Mouse (Mus musculus) thymus, postnatal 25 days (tissue): ENCODE data around the gene Gm20388.
A peak's percentile ranks its signal among the peaks of the same experiment; 100 is the strongest.
"Not testable (repeated sequence)": the region's sequence is repeated elsewhere in the genome, so short reads cannot be mapped to it uniquely, and the experiment has no call there.

Experiments used
- DNase-seq: peaks from one replicate; pipeline ENCODE4 v3.0.0; 2022

Gm20388 gene

GRCm38 (mm10) chr8:123239398-123239797 lies 3328.8 kb downstream of the Gm20388 start:
- DNase-seq, result no peak

GRCm38 (mm10) chr8:123242107-123242923 lies 3331.7 kb downstream of the Gm20388 start:
- DNase-seq, result no peak

- no peak for DNase-seq
These were observed 3332.4 kb downstream of the Gm20388 start for GRCm38 (mm10) chr8:123243053-123243452.

- no peak for DNase-seq
These were observed 3333.7 kb downstream of the Gm20388 start for GRCm38 (mm10) chr8:123244382-123244781.

- DNase-seq, result no peak
These were observed 3334.9 kb downstream of the Gm20388 start for GRCm38 (mm10) chr8:123245543-123245942.

- no peak for DNase-seq
These were observed 3337.1 kb downstream of the Gm20388 start for GRCm38 (mm10) chr8:123247748-123248147.

GRCm38 (mm10) chr8:123248596-123248995 lies 3338.0 kb downstream of the Gm20388 start:
- no peak for DNase-seq

- DNase-seq, result no peak
These were observed 3340.3 kb downstream of the Gm20388 start for GRCm38 (mm10) chr8:123250940-123251339.

GRCm38 (mm10) chr8:123252925-123253324 lies 3342.3 kb downstream of the Gm20388 start:
- DNase-seq, result no peak

- no peak for DNase-seq
These were observed 3342.9 kb downstream of the Gm20388 start for GRCm38 (mm10) chr8:123253451-123254098.

- peak; percentile 88 for DNase-seq
These were observed 3343.7 kb downstream of the Gm20388 start, which contains the start of the genes Zfp276 and Vps9d1 for GRCm38 (mm10) chr8:123254099-123254885. Zfp276 (plus strand) TSS chr8:123254195. Vps9d1 (minus strand) TSS chr8:123254348.

- DNase-seq, result no peak
These were observed 3344.5 kb downstream of the Gm20388 start for GRCm38 (mm10) chr8:123255170-123255569.

- DNase-seq, result no peak
These were observed 3346.5 kb downstream of the Gm20388 start for GRCm38 (mm10) chr8:123257114-123257513.

- DNase-seq, result not testable (repeated sequence)
These were observed 3347.0 kb downstream of the Gm20388 start for GRCm38 (mm10) chr8:123257593-123257992.

GRCm38 (mm10) chr8:123267926-123268656 lies 3357.4 kb downstream of the Gm20388 start:
- DNase-seq, result no peak

GRCm38 (mm10) chr8:123271147-123271546 lies 3360.5 kb downstream of the Gm20388 start:
- no peak for DNase-seq

GRCm38 (mm10) chr8:123271901-123272300 lies 3361.3 kb downstream of the Gm20388 start:
- no peak for DNase-seq

- no peak for DNase-seq
These were observed 3363.8 kb downstream of the Gm20388 start for GRCm38 (mm10) chr8:123274447-123274846.

GRCm38 (mm10) chr8:123275096-123275495 lies 3364.5 kb downstream of the Gm20388 start:
- no peak for DNase-seq

- no peak for DNase-seq
These were observed 3367.8 kb downstream of the Gm20388 start for GRCm38 (mm10) chr8:123278445-123278844.

GRCm38 (mm10) chr8:123279828-123280227 lies 3369.2 kb downstream of the Gm20388 start:
- DNase-seq, result no peak

- no peak for DNase-seq
These were observed 3369.9 kb downstream of the Gm20388 start for GRCm38 (mm10) chr8:123280302-123281094.
